Mouse (Mus musculus) c-Kit-negative CD71-positive TER-119-positive erythroid progenitor cells, embryonic 14.5 days (primary cell): Measurements from ENCODE around the gene Tbl3.
A peak's percentile ranks its signal among the peaks of the same experiment; 100 is the strongest.
"Not testable (repeated sequence)": the region's sequence is repeated elsewhere in the genome, so short reads cannot be mapped to it uniquely, and the experiment has no call there.

Experiments used
- DNase-seq: peaks from one replicate; pipeline ENCODE4 v3.0.0-alpha.2; 2013; ENCODE audit warnings: low read depth, low spot score

Tbl3 gene

GRCm38 (mm10) chr17:24696011-24696697 is 11.3 kb downstream of the Tbl3 start, which contains the start of the genes Gfer and Noxo1:
Gene Gfer, minus strand, starts transcription at chr17:24696156.
Gene Noxo1, plus strand, starts transcription at chr17:24696234.
- peak; percentile 78 for DNase-seq

GRCm38 (mm10) chr17:24695326-24696010 is 12.0 kb downstream of the Tbl3 start:
- DNase-seq: no peak

GRCm38 (mm10) chr17:24692385-24692784 is 15.1 kb downstream of the Tbl3 start:
- no peak for DNase-seq

GRCm38 (mm10) chr17:24689251-24690081 is 18.0 kb downstream of the Tbl3 start, which contains the start of gene Syngr3:
Gene Syngr3, minus strand, starts transcription at chr17:24689955.
- DNase-seq: no peak

- no peak for DNase-seq
Observed at GRCm38 (mm10) chr17:24687599-24687998, 19.9 kb downstream of the Tbl3 start.

- DNase-seq: peak; percentile 43
Observed at GRCm38 (mm10) chr17:24687146-24687595, 20.3 kb downstream of the Tbl3 start.

- DNase-seq: no peak
Observed at GRCm38 (mm10) chr17:24686514-24686913, 20.9 kb downstream of the Tbl3 start.

GRCm38 (mm10) chr17:24677500-24678080 is 29.9 kb downstream of the Tbl3 start:
- no peak for DNase-seq

- no peak for DNase-seq
Observed at GRCm38 (mm10) chr17:24676877-24677276, 30.6 kb downstream of the Tbl3 start.

GRCm38 (mm10) chr17:24676187-24676586 is 31.3 kb downstream of the Tbl3 start:
- DNase-seq: peak; percentile 66

GRCm38 (mm10) chr17:24674277-24674676 is 33.2 kb downstream of the Tbl3 start:
- DNase-seq: no peak

GRCm38 (mm10) chr17:24672141-24672540 is 35.3 kb downstream of the Tbl3 start:
- no peak for DNase-seq

- DNase-seq: no peak
Observed at GRCm38 (mm10) chr17:24671346-24671745, 36.1 kb downstream of the Tbl3 start.

- DNase-seq: no peak
Observed at GRCm38 (mm10) chr17:24670246-24670844, 37.1 kb downstream of the Tbl3 start.

GRCm38 (mm10) chr17:24669545-24670245 is 37.8 kb downstream of the Tbl3 start, which contains the start of gene Zfp598:
Gene Zfp598, plus strand, starts transcription at chr17:24669687.
- peak; percentile 85 for DNase-seq

GRCm38 (mm10) chr17:24669214-24669544 is 38.3 kb downstream of the Tbl3 start:
- not testable (repeated sequence) for DNase-seq

- DNase-seq: no peak
Observed at GRCm38 (mm10) chr17:24667416-24667815, 40.0 kb downstream of the Tbl3 start.

GRCm38 (mm10) chr17:24667011-24667410 is 40.4 kb downstream of the Tbl3 start:
- not testable (repeated sequence) for DNase-seq

GRCm38 (mm10) chr17:24658017-24658758 is 49.3 kb downstream of the Tbl3 start, which contains the start of gene Npw:
Gene Npw, minus strand, starts transcription at chr17:24658457.
- DNase-seq: no peak

- DNase-seq: no peak
Observed at GRCm38 (mm10) chr17:24654969-24655368, 52.5 kb downstream of the Tbl3 start.
